Mouse (Mus musculus) right cerebral cortex, postnatal 4 days (tissue): ENCODE results near the gene Sec1.

ENCODE experiments used
- DNase-seq: peaks from one replicate; pipeline ENCODE4 v3.0.0-alpha.2; 2022

Sec1 gene

GRCm38 (mm10) chr7:45704046-45704559 lies 9.9 kb upstream of the Sec1 start:
- peak; percentile 66 for DNase-seq

- DNase-seq, result no peak
These were observed 9.4 kb upstream of the Sec1 start for GRCm38 (mm10) chr7:45703521-45704033.

GRCm38 (mm10) chr7:45702809-45703520 lies 8.8 kb upstream of the Sec1 start:
- no peak for DNase-seq

GRCm38 (mm10) chr7:45702316-45702715 lies 8.1 kb upstream of the Sec1 start:
- no peak for DNase-seq

- no peak for DNase-seq
These were observed 7.4 kb upstream of the Sec1 start for GRCm38 (mm10) chr7:45701607-45702006.

GRCm38 (mm10) chr7:45701072-45701471 lies 6.9 kb upstream of the Sec1 start:
- DNase-seq, result no peak

- DNase-seq, result peak; percentile 64
These were observed 6.3 kb upstream of the Sec1 start for GRCm38 (mm10) chr7:45700301-45701015.

- DNase-seq, result peak; percentile 59
These were observed 5.4 kb upstream of the Sec1 start, which contains the start of gene Car11 for GRCm38 (mm10) chr7:45699523-45700141. Gene Car11 (plus strand): TSS chr7:45699843.

- no peak for DNase-seq
These were observed 3.7 kb upstream of the Sec1 start for GRCm38 (mm10) chr7:45697894-45698293.

GRCm38 (mm10) chr7:45695098-45695497 lies 896 bp upstream of the Sec1 start:
- DNase-seq, result no peak

GRCm38 (mm10) chr7:45692364-45692763 lies 1.8 kb downstream of the Sec1 start:
- no peak for DNase-seq

- DNase-seq, result no peak
These were observed 4.4 kb downstream of the Sec1 start for GRCm38 (mm10) chr7:45689800-45690199.

GRCm38 (mm10) chr7:45689099-45689498 lies 5.1 kb downstream of the Sec1 start:
- no peak for DNase-seq

- no peak for DNase-seq
These were observed 7.4 kb downstream of the Sec1 start for GRCm38 (mm10) chr7:45686841-45687240.

GRCm38 (mm10) chr7:45685811-45686210 lies 8.4 kb downstream of the Sec1 start:
- DNase-seq, result no peak

- no peak for DNase-seq
These were observed 10.7 kb downstream of the Sec1 start, which contains the start of gene Ntn5 for GRCm38 (mm10) chr7:45683396-45684050. Gene Ntn5 (plus strand): TSS chr7:45684022.

- DNase-seq, result peak; percentile 93
These were observed 11.8 kb downstream of the Sec1 start for GRCm38 (mm10) chr7:45682144-45683126.

GRCm38 (mm10) chr7:45681046-45681736 lies 13.0 kb downstream of the Sec1 start:
- DNase-seq, result no peak

GRCm38 (mm10) chr7:45679966-45680621 lies 14.1 kb downstream of the Sec1 start:
- no peak for DNase-seq

- DNase-seq, result no peak
These were observed 15.7 kb downstream of the Sec1 start for GRCm38 (mm10) chr7:45678513-45678912.
